Mouse (Mus musculus) frontal cortex, postnatal 14 days (tissue): ENCODE measurements around the gene Mef2d.
"Not testable (repeated sequence)": the region's sequence is repeated elsewhere in the genome, so short reads cannot be mapped to it uniquely, and the experiment has no call there.

Source experiments
- DNase-seq, 2 experiments: peaks; one replicate each; pipeline ENCODE4 v3.0.0; 2022; ENCODE audit warnings: low spot score in 2 of 2

Mef2d gene

DNA sequence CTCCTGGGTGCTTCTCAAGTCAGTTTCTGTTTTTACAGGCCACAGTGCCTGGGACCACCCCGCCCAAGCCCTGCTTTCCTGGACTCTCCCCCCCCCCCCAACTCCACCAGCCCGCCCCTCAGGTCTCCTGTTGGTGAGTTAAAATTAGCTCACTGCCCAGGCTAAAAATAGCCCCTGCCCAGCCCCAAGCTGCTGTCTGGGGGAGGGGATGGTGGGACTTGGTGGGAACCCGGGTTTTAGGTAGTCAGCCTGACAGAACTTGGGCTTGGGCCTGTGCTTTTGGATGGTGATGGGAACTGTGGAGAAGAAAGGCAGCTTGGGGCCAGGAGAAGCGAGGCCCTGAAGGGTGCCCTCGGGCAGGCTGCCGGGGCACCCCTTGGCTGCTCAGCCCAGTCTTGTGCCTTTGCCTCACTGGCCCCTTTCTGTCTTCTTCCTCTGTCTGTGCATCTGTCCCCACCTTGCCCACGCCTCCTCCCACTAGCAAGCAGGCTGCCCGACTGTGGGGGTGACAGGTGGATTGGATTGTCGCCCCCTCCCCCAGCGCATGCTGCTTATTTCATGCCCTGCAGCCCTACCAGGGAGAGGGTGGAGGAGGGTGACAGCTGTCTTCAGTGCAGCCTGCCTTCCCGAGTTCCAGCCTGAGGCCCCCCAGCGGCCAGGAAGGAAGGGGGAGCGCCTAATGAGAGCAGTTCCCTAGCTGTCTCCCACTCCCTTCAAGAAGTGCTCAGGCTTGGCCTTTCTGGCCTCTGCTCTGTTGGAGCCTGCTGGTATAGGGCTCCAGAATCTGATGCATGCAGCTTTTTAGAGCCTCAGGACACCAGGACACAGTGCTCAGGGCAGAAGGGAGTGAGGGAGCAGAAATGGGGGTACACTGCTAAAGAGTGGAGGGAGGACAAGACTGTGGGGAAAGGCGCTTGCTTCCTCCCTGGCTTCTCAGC, 8.2 kb downstream of the Mef2d start:
- DNase-seq = peak; percentile 58 to 67

DNA sequence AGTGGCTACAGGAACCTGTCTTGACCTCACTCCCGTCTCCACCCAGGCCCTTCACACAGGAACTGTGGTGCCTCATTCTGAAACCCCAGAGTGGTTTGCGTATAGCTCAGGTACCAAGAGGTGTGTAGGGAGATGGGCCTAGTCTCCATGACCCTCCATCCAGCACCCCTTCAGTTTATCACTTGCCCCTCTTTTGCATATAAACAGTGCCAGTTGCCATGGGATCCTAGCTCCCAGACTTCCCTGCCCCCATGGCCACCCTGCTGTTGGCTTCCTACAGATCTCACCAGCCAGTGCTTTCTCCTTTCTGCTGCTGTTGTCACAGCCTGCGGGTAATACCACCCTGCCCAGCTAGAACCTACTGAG, 8.8 kb downstream of the Mef2d start:
- DNase-seq = no peak

DNA sequence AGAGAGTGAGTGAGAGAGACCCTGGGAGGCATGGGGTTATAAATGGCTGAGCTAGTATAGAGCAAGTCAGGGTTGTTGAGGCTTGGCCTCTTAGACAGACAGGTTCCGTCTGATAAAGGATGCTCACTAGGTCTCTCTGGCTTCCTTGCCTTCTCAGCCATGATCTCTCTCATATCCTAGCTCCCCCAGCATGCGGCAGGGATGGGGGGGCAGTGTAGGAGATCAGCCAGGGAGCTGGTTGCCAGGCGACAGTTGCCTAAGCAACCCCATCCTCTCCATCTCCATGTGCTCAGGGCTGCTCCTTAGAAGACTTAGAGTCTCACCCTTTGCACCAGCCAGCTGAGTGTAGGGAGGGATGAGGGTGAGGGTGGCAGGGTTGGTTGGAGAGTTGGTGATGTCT, 9.9 kb downstream of the Mef2d start:
- DNase-seq = peak; percentile 77 to 88

DNA sequence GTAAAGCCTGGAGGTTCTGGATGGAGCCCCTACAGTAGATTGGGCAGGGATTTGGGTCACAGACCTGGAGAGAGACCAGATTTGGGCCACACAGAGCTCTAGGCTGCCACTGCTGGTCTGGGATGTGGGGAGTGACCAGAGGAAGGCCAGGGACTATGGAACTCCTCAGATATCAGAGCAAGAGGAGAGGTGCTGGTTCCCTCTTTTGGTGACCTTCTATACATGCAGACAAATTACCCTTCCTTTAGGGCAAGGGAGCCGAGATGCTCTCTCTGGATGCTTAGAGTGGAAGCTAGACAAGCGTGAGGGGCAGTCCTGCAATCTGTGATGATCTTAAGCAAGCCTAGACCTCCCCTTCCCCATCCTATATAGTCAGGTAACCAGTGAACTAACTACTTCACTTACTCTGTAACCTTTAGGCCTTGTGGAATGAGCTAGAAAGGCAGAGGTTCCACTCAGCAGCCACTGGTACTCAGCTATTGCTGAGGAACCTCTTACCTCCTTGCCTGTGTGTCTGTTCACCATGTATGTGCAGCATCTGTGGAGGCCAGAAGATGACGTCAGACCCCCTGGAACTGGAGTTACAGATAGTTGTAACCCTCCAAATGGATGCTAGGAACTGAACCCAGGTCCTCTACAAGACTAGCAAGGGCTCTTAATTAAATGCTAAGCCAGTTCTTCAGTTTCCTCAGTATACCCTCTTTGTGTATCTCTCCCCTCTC, 11.3 kb downstream of the Mef2d start:
- no peak for DNase-seq

DNA sequence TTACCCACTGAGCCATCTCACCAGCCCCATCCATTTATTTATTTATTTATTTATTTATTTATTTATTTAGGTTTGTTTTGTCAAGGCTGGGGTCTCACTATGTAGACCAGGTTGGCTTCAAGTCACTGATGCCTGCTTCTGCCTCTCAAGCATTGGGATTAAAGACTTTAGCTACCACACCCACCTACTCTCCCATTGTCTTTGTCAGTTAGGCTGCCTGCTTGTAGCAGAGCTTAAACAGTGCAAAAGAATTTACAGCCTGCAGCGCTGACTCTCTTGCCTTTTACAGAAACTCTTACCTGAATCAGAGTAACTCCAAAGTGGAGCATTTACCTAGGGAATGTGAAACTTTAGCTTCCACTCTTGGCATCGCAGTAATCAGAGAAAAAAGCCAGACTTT, 12.1 kb downstream of the Mef2d start:
- no peak for DNase-seq

DNA sequence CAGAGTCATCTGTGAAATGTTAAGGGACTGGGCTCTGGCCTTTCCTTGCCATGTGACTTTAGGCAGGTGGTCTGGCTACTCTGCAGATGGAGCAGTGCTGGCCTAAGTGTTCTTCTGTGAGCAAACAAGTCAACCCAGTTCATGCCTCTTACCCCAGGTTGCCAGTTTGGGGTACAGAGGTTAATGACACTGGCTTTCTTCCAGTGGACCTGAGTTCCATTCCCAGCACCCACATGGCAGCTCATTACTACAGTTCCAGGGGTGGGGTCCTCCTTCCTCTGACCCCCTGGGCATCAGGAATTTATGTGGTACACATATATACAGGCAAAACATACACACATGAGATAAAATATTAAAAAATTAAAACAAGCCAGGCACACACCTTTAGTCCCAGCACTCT, 14.6 kb downstream of the Mef2d start:
- DNase-seq = no peak

DNA sequence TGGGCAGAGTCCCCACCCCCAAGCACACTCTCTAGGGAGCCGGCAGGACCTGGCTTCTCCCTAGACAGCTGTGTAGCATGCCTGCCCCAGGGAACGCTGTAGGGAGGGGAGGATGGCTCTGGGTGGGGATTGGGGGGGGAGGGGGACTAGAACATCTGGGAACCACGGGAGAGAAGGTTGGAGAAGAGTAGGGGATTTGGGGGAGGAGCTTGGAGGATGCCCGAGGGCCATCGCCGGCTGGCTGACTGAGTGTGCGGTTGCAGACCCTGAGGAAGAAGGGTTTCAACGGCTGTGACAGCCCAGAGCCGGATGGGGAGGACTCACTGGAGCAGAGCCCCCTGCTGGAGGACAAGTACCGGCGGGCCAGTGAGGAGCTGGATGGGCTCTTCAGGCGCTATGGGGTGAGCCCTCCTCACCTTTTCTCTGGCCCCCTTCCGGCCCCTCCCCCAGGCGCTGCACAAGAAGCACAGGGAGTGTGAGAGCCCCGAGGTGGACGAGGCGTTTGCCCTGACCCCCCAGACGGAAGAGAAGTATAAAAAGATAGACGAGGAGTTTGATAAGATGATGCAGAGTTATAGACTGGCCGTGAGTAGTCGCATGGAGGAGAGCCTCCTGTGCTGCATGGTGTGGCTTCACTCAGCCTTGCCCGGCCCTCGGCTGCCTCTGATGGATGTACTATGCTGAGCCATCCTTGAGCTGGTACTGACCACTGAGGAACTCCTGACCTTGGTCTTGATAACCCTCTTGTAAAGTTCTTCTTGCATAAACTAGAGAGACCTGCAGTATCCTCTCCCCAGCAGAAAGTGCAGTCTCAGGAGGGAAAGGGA, 15.8 kb downstream of the Mef2d start:
- DNase-seq = no peak

DNA sequence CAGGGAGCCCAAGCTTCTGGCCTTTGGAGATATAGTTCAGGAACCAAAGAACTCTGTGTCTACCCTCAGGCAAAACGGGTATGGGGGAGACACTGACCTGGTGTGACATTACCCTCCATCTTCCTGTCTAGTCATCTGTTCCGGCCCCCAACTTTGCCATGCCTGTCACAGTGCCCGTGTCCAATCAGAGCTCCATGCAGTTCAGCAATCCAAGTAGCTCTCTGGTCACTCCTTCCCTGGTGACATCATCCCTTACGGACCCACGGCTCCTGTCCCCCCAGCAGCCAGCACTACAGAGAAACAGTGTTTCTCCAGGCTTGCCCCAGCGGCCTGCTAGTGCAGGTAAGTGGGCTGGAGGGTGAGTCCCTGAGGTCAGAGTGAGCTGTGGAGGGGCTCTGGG, 16.8 kb downstream of the Mef2d start:
- no peak for DNase-seq

DNA sequence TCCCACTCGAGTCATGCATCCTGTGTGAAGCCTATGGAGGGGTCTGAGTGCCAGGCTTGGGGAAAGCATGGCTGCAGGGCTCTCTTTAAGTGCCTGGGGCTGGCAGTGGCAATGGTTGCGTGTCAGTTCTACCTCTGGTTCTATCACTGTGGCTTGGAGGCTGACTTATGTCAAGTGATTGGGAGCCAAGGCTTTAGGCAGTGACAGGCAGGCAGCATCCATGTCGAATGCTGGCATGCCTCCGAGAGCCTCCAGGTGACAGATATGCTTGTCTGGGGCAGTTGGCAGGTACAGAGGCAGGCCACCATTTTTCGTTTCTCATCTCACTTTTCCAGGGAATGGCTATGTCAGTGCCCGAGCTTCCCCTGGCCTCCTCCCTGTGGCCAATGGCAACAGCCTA, 18.7 kb downstream of the Mef2d start:
- no peak for DNase-seq

DNA sequence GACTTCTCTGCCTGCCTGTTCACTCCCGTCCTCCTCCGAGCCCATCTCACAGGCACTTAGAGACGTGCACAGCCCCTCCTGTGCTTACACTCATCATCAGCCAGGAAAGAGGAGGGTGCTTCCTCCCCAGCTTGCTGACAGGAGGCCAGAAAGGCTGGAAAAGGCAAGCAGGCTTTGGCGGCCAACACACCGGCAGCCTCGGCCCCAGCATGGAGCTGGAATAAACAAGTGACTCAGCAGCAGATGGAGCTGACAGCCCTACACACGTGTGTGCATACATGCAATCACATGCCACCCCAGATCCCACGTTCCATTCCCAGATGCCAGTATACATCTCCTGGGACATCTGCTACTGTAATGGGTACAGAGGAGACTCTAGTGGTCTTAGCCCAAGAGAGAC, 20.1 kb downstream of the Mef2d start:
- no peak for DNase-seq

DNA sequence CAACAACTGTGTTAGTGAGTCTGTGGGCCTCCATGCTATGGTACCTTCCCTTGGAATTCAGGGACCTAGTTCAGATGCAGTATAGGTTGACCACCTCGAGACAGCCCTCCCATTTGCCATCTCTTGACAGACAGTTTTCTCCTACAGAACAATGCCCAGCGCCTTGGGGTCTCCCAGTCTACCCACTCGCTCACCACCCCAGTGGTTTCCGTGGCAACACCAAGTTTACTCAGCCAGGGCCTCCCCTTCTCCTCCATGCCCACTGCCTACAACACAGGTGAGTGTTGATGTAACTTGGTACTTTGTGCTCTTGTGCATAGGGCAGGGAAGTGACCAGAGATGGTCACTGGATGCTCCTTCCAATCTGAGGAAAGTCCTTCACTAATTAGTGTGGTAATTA, 20.6 kb downstream of the Mef2d start:
- DNase-seq = no peak

DNA sequence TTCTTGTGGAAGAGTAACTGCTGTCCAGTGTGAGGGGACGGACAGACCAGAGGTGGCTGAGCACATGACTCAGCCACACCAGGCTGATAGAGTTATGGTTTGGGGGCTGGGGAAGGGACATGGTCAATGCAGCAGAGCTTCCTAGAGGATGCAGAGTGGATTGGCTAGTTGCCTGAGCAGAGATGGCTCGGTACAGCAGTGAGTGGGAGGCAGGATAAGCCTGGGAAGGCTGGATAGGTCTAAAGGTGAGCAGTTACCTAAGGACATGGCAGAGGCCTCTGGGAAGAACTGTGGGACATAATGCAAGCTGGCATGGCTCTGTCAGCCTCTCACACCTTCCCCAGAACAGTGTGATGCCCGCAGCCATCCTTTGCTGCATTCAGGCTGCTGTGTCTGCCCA, 21.7 kb downstream of the Mef2d start:
- no peak for DNase-seq

DNA sequence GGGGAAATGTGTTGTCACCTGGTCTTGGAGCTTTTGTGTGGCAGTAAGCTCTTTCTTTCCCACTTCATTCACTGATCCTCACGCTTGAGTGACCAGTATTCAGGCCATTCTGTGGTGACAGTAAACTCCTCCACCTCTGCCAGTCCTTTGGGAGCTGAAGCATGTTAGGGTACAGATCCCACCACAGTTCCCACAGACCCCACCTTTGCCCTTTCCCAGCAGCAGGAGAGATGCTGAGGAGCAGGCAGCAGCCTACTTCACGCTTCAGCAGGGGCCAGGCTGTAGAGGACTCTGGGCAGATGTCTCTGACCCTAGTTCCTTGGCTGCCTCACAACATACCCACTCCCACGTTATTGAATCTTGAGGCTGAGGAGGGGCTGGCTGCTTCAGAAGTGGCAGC, 22.1 kb downstream of the Mef2d start:
- DNase-seq = no peak

DNA sequence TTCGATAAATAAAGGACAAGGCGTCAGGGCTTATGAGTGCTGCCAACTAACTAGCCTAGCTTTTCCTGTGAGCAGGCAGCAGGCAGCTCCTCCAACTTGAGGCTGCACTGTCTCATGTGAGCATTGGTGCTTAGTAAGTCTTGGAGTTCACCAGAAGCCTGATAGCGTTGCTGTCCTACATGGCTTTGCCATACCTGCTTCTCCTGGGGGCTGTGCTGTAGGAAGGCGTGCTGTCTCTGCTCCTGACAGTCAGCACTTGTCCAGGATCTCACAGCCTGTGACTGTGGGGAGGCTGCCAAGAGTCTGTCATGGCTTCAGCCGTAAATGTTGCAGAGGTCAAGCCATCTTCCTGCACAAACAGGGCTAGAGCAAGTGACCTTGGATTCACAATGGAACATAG, 23.9 kb downstream of the Mef2d start:
- no peak for DNase-seq

DNA sequence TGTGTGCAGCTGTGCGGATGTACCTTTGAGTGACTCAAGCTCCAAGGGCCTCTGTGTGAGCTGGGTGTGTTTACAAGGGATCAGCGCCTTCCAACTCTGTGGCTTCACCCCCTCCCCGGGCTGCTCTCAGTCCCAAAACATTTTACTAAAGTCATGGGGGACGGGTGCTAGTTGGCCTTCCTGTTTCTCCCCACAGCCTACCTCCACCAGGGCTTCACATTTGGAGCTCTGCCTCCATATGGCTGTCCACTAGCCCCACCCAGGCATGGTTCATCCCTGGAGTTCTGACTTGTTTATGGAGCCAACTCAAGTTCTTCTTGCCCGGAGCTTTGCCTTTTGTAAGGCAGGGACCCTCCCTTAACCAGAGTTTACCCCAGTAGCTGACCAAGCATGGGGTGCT, 28.2 kb downstream of the Mef2d start:
- DNase-seq = no peak

DNA sequence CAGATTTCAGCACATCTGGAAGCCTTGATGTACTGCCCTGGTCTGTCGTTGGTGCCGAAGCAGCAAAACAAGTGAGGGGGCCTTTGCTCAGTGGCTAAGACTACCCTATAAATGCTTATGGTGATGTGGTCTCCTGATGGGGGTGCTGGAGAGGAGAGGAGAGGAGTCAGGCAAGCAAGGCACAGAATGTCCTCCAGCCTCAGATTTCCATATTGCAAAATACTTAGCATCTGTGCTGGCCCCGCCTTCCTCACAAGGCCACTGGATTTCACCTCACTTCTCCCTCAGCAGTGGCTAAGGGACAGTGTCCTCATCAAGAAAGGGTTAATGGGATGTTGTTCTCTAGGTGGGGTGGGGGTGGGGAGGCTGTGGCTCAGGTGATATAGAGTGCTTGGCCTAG, 30.3 kb downstream of the Mef2d start:
- DNase-seq = no peak

DNA sequence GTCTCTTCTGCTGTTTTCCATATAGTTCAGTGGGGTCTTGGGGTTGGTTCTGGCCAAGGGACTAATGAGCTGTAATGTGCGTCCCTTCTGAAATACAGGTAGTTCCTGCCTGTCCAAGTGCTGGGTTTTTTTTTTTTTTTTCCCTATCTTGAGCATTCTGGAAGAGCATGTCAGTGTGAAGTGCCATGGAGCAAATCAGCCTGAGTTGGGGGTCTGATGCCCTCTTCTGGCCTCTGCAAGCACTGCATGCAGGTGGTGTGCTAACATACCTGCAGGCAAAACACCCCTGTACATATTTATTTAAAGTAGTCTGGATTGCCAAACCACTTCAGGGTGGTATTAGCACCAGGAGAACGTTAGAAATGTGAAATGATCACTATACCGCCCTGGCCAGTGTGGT, 31.2 kb downstream of the Mef2d start:
- no peak for DNase-seq

DNA sequence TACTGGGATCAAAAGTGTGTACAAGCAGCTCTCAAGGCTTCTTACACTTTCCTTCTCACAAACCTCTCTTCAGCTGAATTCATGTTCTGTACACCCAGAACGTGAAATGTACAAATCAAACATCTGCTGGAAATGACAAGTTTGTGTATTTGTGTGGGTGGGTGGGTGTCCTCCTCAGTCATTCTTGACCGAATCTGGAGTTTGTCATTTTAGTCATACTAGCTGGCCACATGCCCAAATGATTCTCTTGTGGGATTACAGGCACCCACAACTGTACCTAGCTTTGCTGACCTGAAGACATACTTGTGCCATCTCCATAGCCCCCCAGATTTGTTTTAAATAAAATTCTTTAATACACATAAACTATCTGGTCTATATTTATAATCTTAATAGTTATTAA, 32.7 kb downstream of the Mef2d start:
- no peak for DNase-seq

DNA sequence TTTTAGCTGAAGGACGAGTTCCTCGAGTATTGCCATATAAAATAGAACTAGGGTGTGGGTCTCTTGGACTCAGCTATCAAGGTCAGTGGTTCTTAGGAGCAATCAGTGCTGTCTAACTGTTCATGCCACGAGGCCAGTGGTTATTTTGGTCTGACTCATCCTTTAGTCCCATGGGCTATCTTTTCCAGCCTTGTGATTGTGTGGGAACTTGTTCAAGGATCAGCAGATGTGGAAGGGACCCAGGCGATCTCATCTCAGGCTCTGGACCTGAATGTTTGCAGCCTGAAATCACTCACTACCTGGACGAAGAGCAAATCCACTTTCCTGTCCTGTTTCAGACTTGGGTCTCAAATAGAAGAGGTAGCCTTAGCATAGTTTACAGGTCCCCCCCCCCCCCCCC, 34.9 kb downstream of the Mef2d start:
- no peak for DNase-seq

DNA sequence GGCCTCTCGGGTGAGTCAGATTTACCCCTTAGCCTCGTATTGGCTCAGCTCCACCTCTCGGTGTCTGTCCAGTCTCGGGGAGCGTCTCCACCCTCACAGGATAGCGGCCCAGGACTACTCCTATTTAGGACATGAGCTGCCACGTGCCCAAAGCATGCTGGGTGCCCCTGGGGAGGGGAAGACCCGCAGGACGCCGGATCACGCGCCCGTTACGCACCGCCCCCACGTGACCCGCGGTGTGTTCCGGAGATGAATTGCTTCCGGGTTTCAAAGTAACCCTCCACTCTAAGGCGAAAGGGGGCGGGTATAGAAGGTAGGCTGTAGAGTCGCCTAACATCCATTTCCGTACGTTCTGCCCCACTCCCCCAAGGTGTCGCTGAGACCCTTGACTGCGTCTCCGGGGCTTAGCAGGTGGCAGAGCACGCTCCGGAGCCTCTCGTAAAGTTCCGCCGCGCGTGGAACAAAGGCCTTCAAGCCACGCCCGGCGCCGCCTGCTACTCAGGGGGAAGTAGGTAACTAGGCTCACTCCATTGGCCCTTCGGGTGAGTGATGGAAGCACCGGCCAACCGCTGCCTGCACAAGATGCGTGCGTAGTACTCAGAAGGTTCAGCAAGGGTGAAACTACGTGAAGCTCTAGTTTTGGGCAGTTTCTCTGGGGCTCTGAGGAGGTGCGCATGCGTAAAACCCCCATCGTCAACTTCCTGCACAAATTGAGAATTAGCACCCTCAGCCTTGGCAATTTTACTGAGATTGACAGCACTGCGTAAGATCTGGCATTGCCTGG, 35.6 kb downstream of the Mef2d start:
- DNase-seq = peak; percentile 99 to 100

DNA sequence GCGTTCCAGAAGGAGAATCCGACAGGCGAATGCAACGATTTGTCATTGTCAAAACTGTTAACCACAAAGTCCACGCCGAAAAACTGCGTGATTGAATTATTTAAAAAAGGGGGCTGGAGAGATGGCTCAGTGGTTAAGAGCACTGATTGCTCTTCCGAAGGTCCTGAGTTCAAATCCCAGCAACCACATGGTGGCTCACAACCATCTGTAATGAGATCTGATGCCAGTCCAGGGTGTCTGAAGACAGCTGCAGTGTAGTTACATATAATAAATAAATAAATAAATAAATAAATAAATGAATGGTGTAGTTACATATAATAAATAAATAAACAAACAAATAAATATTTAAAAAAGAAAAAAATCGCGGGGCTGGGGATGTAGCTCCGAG, 36.2 kb downstream of the Mef2d start:
- DNase-seq = not testable (repeated sequence)

DNA sequence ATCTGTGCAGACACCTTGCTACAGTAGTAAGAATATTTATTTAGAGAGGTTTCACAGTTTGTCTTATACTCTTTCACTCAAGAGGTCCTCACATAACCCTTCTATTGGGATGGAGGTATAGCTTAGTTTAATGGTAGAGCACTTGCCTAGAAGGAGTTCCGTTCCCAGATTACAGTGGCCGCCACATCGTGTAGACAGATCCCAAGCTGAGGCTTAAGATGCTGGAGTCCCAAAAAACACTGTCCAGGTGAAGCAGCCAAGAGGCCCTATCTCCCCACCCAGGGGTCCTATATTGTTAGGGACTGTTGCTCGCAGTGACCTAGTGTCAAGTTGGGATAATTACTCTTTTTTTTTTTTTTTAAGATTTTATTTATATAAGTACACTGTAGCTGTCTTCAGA, 36.8 kb downstream of the Mef2d start:
- no peak for DNase-seq
